Mouse (Mus musculus) kidney, adult 9 months (tissue): ENCODE data around the gene Kcna1.

ENCODE experiments used
- DNase-seq: peaks from one replicate; pipeline ENCODE4 v3.0.0; 2022

Gene Kcna1

GRCm38 (mm10) chr6:126646381-126646780, at the start of gene Kcna1:
Gene Kcna1, minus strand, starts transcription at chr6:126646384.
- no peak for DNase-seq

- DNase-seq = no peak
These were observed 40.9 kb upstream of the Kcna1 start for GRCm38 (mm10) chr6:126687120-126687519.

DNA sequence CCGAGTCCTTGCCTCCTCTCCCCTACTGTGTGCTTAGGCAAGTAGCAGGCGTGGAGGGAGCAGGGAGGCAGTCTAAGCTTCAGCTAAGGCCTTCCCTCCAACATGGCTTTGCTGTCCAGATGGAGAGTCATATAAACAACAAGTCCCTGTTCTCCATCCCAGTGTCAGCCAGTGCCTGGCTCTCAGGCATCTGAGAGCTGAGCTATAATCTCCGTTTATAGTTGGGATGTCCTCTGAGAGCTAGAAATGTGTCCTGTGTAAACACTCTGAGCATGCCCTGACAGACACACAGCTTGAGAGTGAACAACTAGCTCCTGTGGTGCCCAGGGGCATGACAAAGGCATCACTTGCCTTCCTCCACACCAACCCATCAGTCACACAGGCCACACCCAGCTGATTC, 39.0 kb upstream of the Kcna1 start:
- no peak for DNase-seq

- DNase-seq = peak; percentile 17
These were observed 32.8 kb upstream of the Kcna1 start for GRCm38 (mm10) chr6:126678961-126679360.

- no peak for DNase-seq
These were observed 20.8 kb upstream of the Kcna1 start for GRCm38 (mm10) chr6:126667001-126667400.

- DNase-seq = no peak
These were observed 19.9 kb upstream of the Kcna1 start for GRCm38 (mm10) chr6:126666091-126666490.

DNA sequence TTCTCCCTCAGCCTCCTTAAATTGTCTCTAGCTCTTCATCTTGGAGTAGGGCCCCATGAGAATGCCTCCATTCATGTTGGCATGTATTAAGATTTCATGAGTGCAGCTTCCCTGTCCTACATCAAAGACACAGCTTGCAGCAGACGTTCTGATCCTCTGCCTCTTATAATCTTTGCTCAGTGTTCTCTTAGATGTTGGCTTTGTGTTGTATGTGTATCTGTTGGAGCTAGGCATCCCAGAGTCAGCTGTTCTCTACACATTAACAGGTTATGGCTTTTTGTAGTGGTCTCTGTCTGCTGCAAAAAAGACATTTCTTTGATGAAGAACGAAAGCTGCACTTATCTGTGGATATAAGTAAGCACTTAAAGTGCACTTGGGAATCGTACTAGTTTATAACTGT, 18.4 kb upstream of the Kcna1 start:
- no peak for DNase-seq

GRCm38 (mm10) chr6:126657646-126658394, 11.6 kb upstream of the Kcna1 start:
- peak; percentile 73 for DNase-seq

DNA sequence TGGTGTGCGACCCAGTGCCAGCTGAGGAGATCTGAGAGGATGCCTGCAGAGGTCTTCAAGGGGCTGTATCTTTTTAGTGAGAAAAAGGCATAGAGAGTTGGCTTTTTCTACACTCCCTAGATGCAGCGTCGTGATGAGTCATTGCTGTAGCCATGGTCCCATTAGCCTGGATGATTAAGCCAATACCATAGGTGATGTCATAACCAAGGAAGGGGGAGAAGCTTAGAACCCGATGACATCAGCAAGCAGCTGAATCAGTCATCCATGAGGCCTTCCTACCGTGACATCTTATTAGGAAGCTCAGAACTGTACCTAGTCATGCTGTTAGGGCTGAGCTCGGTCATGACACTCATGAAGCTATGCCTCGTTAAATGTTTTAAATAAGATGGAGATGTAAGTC, 7.4 kb upstream of the Kcna1 start:
- no peak for DNase-seq

DNA sequence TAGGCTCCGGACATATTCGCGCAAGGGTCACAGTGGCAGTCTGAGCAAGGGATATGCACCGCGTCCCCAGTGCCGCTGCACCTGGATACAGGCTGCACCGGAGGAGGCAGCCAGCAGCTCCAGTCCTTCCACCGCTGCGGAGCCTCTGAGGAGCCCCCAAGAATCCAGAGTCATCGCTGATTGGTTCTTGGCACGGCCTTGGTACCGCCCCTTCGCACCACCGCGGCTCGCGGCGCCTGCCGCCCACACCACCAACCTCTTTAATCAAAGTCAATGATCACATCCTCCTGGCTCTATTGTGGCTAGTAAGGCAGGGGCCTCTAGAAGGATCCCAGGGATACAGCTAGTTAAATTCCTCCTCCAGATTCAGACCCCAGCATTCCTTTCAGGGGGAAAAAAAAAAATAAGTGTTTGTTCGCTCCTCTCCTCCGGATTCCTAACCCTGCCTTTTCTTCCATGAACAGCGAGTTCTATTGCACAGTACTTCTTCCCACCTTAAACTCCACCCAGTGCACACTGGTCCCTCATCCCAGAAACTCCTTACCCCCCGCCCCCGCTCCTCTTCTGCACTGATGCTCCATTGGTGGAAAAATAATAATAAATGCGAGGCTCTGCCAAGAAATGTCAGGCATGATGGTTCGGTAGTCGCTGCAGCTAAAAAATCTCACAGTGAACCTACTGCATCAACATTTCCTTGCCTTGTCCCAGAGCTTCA, 383 bp downstream of the Kcna1 start:
- DNase-seq = no peak

DNA sequence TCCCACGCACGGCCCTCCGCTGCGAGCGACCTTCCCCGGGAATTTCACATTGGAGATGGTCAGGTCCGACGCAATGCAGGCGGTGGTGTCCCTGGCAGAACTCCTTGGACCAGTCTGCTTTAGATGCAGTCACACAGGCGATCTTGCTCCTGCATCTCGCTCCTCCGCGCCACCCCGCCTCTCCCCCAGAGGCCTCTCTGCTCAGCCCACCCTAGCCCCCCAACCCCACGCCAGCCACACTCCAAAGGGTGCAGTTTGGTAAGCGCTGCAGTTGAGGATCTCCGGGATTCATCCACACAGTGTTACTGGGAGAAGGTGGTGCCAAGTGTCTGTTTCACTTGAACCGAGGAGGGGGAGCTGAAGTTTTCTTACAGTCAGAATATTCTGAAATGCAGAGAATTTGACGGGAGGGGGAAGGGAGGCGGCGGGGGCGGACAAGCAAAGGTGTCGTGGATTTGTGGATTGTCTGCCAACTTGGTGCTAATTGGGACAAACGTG, 1.1 kb downstream of the Kcna1 start:
- no peak for DNase-seq

DNA sequence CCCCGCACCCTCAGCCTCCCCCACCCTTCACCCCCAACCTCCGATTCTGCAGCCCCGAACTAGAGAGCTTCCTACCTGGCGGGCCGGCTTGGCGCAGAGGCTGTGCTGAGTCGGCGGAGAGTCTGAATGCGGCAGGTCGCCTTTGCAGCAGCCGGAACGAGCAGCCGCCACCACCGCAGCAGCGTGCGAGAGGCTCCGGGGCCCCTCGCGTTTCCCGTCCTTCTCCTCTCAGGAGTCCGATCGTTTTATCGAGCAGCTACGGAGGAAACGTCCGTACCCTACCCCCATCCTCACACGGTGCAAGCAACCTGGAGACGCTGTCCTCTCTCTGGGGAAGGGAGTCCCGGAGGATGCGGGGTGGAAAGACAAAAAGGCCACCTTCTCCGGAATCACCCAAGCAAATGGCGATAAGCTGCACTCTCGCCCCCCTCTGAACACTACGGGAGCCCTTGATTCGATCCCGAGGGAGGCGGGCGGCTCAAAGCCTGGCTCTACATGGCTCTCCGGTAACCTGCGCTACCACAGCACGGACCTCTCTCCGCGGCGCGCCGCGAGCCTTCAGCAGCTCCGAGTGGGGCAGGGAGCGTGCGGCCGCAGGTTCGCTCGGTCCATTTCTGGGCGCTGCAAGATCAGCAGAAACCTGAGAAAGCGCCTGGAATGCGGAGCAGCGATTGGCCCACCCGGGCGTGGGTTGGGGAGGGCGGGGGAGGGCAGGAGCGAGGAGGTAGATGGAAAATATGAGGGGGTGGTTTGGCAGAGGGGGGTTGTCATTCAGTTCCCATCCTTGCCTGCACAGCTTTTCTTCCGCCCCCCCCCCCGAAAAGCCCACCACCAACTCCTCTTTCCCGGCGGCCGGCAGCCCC, 1.8 kb downstream of the Kcna1 start:
- DNase-seq = no peak

DNA sequence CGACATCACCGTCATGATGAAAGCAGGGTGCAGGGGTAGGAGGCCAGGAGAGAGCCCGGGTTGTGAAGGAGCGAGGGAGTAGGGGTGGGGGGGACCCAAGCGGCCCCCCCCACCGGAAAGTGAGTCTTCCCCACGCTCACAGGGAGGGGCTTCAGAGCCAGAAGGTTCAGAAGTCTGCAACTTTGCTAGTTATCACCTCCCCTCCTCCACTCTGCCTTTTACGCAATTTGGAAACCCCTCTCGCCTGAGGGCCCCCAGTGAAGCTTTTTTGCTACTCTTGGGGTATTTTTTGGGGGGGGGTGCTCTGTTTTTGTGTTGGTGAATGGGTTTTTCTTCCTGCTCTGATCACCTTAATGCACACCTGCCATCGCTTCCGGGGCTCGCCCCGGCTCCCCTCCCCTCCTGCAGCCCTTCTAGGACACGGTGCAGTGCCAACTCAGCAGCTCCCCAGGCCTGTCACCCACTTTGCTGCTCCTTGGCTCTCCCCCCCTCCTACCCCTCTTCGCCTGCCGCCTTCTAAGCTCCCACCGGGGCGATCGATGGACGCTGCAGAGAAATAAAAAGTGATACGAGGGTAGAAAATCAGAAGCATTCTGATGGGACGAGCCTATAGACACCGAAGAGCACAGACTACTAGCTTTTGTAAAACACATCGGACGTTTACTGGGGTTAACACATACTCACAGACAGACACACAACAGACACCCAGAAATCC, 2.7 kb downstream of the Kcna1 start:
- no peak for DNase-seq

DNA sequence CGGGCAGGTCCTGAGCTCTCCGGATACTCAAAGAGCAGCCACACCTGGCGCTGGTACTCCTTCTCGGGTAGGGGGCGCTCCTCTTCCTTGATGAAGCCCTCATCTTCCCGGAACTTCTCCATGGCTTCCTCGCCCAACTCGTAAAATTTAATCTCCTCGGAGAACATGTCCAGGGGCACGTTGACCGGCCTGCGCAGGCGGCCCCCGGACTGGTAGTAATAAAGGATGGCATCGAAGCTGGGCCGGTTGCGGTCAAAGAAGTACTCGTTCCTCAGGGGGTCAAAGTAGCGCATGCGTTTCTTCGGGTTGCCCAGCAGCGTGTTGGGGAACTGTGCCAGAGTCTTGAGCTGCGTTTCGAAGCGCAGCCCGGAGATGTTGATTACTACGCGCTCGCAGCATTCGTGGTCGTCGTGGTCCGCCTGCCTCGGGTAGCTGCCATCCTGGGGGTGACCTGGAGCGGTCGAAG, 3.3 kb downstream of the Kcna1 start:
- DNase-seq = peak; percentile 30

DNA sequence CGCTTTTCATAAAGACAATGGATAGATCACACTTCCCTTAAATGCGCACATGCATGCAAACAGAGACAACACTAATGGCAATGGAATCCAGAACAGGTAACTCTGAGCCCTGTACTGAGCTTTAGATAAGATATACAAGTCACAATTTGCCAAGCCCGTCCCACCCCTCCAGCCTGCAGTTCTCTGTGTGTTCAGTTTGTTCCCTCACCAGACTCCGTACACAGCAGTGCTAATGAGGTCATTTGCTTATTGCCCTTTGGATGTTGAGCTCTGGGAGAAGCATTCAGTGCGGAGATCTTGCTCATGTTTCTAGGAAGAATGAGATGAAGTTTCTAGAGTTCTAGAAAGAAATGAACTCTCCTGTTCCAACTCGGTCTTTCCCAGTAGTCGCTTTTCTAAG, 17.7 kb downstream of the Kcna1 start:
- DNase-seq = peak; percentile 63

GRCm38 (mm10) chr6:126618455-126618854, 27.7 kb downstream of the Kcna1 start:
- DNase-seq = no peak

DNA sequence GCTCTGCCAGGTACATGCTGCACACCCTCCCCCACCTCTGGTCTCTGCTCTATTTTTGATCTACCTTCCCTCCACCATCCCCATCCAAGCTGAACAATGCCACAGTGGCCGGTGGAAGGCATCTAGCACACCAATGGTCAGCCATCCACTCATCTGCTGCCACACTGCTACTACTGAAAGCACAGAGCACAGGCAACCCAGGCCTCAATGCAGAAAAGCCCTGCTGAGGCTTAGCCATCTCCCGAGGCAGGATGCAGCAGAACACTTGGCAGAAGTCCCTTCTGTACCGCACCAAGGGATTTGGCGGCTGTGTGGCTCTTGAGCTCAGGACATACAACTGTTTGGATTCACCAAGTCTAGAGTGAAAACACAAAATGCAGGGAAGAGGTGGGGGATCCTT, 35.4 kb downstream of the Kcna1 start:
- no peak for DNase-seq

- DNase-seq = no peak
These were observed 36.8 kb downstream of the Kcna1 start for GRCm38 (mm10) chr6:126609193-126609947.

- DNase-seq = no peak
These were observed 44.3 kb downstream of the Kcna1 start for GRCm38 (mm10) chr6:126601843-126602326.

DNA sequence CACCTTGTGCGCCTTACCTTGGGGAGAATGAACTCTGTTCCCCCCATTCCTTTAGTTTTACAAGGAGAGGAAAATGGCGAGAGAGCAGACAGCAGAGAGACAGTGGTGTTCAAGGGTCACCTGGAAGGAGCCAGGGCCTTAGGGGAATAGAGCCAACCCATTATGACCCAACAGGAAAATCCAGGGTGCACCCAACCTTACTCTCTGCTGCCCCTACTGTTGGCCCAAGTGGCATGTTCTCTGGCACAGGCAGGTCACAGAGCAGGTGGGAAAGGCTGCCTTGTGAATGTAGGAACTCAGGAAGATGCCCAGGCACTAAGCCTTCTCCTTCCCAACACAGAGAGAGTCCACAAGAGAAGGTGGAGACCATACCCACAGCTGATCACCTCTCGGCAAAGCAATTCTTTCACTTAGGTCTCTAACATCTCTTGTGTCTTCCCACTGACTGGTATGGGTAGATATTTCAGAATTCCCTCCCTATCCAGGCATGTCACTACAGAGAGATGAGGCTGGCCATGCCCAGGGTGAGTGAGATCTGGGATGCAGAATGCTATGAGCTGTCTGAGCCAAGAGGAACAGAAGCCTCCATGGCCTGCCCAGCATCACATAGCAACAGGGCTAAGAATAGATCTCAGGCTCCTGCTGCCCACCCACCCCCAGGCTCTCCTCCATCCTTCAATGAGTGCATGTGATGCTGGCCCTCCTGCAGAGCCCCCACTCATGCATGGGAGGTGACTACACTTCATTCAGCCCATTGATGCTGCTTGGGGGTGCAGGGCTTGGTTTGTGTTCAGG, 46.8 kb downstream of the Kcna1 start:
- DNase-seq = peak; percentile 59

DNA sequence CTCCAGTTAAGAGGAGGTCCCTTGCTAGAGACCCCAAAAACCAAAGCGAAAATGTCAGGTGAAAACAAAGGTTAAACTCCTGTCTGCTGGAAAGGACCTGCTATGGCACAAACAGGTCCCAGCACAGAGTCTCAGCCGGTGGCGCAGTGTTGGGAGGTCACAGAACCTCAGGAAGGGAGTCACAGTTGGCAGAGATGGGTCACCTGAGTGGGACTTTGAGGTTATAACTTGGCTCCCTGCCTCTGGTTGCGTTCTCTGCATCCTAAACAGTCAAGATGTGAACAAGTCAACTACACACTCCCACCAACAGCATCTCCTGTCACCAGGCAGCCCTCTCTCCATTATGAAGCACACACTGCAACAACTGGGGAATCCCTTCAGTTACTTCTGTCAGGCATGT, 48.4 kb downstream of the Kcna1 start:
- no peak for DNase-seq
